Mouse (Mus musculus) natural killer cell, adult 2 months (primary cell): Measurements from ENCODE around the gene Cdc42ep5.

Source experiments
- DNase-seq, 2 experiments: peaks; one replicate each; pipeline ENCODE4 v3.0.0; 2022; ENCODE audit warnings: low spot score in 2 of 2

Cdc42ep5 gene

DNA sequence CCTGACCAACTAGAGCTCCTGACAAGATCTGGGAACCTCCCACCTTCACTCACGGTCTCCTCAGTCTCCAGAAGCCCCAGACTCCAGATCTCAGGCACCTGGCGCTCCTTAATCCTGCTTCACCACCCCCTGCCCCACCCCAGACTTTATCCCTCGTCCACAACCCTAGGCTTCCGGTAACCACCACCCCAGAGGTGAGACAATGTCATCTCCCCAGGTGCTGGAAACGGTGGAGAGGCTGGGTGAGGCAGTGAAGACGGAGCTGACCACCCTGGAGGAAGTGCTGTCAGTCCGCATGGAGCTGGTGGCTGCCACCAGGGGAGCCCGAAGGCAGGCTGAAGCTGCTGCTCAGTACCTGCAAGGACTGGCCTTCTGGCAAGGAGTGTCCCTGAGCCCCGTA, 39.4 kb downstream of the Cdc42ep5 start:
- no peak for DNase-seq

DNA sequence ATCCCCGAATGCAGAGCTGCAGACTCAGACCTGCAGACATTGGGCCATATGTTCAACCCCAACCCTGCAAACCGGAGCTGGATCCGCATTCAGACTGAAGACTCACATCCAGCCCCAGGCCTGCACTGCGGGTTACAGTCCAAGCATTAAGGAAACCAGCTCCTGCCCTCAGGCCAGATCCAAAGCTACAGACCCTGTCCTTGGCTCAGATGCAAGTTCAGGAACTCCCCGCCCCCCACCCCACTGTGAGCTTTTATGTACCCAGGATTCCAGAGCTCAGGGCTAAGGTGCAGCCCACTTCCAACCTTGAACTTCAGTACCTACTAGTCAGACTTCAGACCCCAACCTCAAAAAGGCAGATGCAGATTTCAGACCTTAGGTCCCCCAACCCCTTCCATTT, 39.8 kb downstream of the Cdc42ep5 start:
- no peak for DNase-seq

DNA sequence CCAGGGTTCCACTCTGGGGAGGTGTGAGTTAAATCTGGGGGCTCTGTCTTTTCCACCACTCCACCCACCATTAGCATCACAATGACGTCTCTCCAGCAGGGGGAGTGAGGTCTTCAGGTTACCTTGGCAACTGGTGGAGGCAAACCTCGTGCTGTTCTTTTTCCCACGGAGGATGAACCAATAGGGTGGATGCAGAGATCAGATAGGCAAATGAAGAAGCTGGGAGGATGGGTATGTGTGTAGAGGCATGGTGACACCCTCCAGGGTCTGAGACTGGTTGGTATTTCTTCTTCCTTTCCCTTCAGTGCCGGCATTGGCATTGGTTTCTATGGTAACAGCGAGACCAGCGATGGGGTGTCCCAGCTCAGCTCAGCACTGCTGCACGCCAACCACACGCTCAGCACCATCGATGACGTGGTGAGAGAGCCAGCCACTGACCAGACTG, 40.3 kb downstream of the Cdc42ep5 start:
- DNase-seq = peak; percentile 72 to 77

DNA sequence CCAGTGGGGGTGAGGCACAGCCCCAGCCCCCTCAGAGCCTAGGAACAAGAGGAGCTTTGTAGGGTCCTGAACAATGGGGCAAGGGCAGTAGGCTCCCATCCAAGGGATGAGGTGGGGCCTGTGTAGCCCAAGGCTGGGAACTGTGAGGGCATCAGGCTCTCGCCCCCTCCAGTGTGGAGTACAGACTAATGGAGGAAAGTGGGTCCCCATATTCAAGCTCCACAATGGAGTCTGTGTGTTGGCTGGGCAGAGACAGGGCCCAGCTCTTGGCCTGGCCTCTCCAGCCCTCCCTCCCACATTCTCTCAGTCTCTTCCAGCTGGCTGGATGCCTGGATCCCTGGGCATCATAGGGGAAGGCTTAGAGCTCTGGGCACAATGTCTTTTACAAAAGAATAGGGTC, 40.9 kb downstream of the Cdc42ep5 start:
- no peak for DNase-seq

DNA sequence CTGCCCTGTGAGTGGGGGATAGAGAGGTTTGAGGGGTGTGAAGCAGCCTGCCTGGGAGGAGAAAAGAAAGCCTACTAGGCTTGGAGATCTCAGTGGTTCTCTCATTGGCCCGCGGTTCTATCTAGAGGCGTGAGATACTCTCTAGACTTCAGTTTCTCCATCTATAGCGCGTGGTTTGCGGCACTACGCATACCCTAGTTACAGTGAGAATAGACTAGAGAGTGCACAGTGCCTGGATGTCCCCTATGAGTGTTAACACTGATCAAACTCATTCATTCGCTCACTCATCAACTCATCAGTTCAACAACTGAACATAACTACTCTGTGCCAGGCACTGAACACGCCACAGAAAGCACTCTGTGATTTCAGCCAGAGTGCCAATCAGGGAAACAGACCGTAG, 41.9 kb downstream of the Cdc42ep5 start:
- DNase-seq = no peak

DNA sequence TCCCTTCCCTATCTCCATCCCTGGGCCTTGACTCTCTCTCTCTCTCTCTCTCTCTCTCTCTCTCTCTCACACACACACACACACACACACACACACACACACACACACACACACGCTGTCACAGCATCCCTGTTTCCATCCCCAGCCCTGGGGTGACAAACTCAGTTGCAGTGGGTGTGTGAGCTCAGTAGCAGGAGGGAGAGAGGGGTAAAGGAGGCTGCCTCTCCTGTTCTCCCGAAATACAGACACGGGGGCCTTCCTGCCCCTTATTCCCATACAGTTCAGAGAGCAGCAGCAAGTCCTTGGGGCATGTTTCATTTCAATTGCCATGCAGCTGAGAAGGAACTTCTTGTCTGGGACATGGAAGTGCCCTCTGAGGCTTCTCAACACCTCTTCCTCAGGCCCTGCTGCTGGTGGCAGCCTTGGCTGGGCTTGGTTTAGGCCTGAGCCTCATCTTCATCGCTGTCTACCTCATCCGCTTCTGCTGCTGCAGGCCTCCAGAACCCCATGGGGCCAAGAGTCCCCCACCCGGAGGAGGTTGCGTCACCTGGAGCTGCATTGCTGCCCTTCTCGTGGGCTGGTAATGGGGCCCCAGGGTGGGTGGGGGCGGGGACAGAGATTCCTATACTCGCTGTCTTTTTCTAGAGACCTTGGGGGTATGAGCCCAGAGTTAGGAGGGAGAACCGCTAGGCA, 42.4 kb downstream of the Cdc42ep5 start:
- no peak for DNase-seq

DNA sequence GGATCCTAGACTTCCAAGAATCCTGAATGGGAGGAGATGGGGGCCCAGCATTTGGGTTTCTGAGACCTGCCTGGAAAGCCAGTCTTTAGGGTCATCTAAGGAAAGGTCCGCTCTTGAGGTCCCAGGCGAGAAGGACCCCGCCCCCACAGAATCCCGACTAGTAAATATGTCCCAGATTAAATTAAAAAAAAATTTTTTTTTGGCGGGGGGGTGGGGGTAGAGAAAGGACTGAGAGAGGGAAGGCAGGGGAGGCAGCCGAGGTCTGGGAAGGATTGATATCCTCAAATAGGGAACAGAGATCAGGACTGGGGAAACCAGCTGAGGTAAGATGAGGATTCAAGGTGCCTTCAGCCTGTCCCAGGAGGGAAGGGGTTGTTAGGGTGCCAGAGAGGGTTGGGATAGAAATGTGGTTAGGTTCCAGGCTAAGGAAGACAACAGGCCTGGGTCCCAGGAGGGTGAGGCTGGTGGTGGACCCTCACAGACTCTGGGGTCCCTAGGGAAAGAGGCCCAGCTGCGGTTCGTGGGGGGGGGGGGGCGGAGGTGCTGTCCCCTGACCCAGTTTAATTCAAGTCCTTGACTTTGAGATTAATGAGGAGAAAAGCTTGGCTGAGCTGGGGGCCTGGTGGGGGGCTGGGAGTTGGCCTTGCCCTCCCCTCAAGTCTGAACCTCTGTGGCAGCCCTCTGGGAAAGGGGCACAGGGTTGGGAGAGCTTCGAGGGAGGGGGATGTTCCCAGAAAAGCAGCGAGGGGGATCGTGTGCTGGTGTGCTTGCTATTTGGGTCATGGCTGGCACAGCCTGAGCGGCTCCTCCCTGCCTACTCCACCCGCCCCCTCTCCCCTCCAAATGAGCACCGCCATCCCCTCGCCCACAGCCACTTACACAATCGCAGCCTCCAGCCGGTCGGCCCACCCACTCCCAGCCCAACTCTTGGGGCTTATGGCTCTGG, 44.4 kb downstream of the Cdc42ep5 start:
- DNase-seq = no peak

DNA sequence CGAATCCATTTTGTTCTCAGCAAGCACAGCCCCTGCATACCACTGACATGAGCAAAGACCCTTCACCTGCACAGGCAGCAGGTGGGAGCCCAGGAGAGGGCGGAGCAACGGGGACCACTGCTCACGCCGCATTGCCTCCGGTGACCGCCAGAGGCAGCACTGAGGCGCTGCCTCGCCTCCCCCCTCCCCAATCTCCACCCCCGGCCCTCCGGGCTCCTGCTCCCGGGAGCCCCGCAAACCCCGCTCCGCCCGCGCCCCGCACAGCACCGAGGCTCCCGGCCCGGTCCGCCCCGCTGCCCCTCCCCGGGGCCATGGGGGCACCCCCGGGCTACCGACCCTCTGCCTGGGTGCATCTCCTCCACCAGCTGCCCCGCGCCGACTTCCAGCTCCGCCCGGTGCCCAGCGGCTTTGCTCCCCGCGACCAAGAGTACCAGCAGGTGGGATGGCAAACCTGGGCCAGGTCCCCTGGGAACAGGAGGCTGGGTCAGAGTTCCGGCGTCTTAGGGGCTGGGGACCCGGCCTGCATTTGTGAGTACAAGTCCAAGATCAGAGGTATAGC, 45.2 kb downstream of the Cdc42ep5 start, which contains the start of gene Ttyh1:
TSS of gene Ttyh1 (plus strand) at position 65 of the 559 bp plus-strand sequence.
- DNase-seq = no peak

DNA sequence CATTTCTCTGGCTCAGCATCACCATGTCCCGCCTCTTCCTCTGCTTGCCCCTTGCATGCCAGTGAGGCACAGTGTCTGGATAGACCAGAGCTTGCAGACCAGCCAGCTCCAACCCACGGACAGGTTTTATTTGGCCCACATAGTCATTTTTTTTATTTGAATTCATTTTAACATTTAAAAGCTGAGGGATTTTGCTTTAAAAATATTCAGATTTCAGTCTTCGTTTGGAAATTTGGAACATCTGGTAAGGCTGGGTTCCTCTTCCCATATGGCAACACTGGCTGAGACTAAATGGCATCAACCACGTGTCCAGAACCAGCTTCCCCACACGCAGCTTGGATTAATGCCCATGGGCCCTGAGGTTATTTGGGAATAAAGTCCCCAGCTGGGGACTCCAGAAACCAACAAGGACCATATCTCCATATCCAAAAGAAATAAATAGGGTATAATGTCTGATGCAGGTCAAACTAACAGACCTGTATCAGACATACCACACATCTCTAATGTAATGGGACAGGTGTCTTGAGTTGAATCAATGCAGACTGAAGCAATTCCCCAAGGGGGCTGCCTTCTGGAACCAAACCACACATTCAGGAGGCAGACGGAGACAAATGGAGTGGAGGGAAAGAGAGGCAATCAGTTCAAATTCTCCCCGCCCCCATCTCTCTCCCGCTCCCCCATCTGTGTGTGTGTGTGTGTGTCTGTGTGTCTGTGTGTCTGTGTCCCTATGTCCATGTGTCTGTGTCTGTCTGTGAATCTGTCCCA, 47.4 kb downstream of the Cdc42ep5 start:
- DNase-seq = no peak

DNA sequence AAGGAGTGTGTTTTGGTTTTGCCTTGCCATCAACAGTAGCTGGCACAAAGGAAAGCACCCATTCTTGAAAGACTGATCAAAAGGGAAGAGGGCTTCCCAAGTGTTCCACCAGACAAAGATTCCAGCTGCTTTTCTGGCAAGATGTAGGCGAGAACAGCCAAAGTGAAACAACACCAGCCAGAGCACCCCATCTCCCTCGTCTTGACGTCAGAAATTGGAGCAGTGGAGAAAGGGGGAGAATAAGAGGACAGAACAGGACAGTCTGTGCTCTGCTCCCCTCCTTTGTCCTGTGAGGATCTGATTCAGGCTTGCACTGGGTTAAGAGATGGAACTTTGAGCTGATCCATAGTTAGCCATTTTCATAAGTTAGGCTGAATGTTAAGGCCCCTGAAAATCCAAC, 52.9 kb downstream of the Cdc42ep5 start:
- no peak for DNase-seq

DNA sequence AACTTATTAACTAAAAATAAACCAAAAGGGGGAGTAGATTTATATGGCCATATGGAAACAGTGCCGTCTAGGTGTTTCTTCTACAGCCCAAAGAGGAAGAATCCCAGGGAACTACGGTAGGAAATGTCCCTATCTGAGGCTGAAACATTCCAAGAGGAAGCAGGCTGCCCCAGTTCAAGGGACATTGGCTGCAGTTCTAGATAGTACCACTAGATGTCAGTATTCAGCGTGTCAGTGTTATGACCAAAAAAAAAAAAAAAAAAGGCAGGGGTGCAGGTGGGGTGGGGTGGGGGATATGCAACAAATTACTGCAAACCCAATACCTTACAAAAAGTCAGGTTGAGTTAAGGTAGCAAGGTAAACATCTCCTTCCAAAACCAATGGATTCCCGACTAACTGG, 61.2 kb downstream of the Cdc42ep5 start:
- DNase-seq = no peak
